Mouse (Mus musculus) midbrain, postnatal 0 days (tissue): ENCODE measurements around the gene Maff. TPM values are rescaled to one million over a fixed set of nuclear protein-coding genes. Genes with fewer than 3 reads are reported as not detected.

Experiments used
- ATAC-seq: fragments of 200-750 bp; cut with Nextera tagmentation; 2 replicates; pipeline ENCODE4 v1.8.0; 2017; ENCODE audit warnings: moderate number of reproducible peaks, mild to moderate bottlenecking, moderate TSS enrichment, moderate library complexity; ENCODE audit not compliant: low FRiP score
- DNase-seq: peaks from one replicate; pipeline ENCODE4 v3.0.0-alpha.2; 2015; ENCODE audit warnings: low spot score
- H3K27ac ChIP-seq: fragments of 300-500 bp; sonication (generic); 2 replicates; pipeline ENCODE4 v1.5.1; 2014; ENCODE audit warnings: low read depth, mild to moderate bottlenecking, low read length, mixed read lengths
- H3K27me3 ChIP-seq: fragments of 300-500 bp; sonication (generic); 2 replicates; pipeline ENCODE4 v1.6.1; 2014; ENCODE audit warnings: low read length, control low read depth, mixed read lengths; ENCODE audit not compliant: insufficient read depth
- H3K36me3 ChIP-seq: fragments of 300-500 bp; sonication (generic); 2 replicates; pipeline ENCODE4 v1.6.1; 2014; ENCODE audit warnings: low read length, control low read depth, mixed read lengths; ENCODE audit not compliant: insufficient read depth
- H3K4me1 ChIP-seq: fragments of 300-500 bp; sonication (generic); 2 replicates; pipeline ENCODE4 v1.6.1; 2014; ENCODE audit warnings: mild to moderate bottlenecking, control low read depth, antibody characterized with exemption, low read length, mixed read lengths; ENCODE audit not compliant: insufficient read depth
- H3K4me2 ChIP-seq: fragments of 300-500 bp; sonication (generic); 2 replicates; pipeline ENCODE4 v1.6.1; 2014; ENCODE audit warnings: low read depth, mild to moderate bottlenecking, low read length, mixed read lengths; ENCODE audit not compliant: poor library complexity, severe bottlenecking
- H3K4me3 ChIP-seq: fragments of 300-500 bp; sonication (generic); 2 replicates; pipeline ENCODE4 v1.5.1; 2014; ENCODE audit warnings: low read depth, mild to moderate bottlenecking, low read length, moderate library complexity
- H3K9ac ChIP-seq: fragments of 300-500 bp; sonication (generic); replicated peaks from 2 replicates; pipeline ENCODE4 v1.6.1; 2014; ENCODE audit warnings: mild to moderate bottlenecking, low read length, moderate library complexity, mixed read lengths; ENCODE audit not compliant: poor library complexity, severe bottlenecking
- H3K9me3 ChIP-seq: fragments of 300-500 bp; sonication (generic); 2 replicates; pipeline ENCODE4 v1.6.1; 2016; ENCODE audit warnings: low read length, control low read depth
- CTCF ChIP-seq: IDR thresholded peaks from 2 replicates; pipeline ENCODE4 v1.5.1; 2016; ENCODE audit warnings: antibody characterized with exemption, mild to moderate bottlenecking
- WGBS: fragments of 180-500 bp; shearing (Covaris S2); extraction: QIAGEN DNeasy Blood & Tissue Kit; methylation state at CpG from one replicate; pipeline ENCODE4 v1.1.7; 2014; 5-methylcytosine and 5-hydroxymethylcytosine counted together
- polyA plus RNA-seq: library from polyadenylated mRNA; unstranded; fragments of >200 nt; fragmentation: Nextera tagmentation; extraction: Ambion mirVana; gene quantifications from 2 replicates; pipeline ENCODE4 v1.2.1, GENCODE M21; 2015
- total RNA-seq: library from RNA; depleted of rRNA; stranded (reverse); fragments of >200 nt; gene quantifications from 2 replicates; pipeline ENCODE4 v1.2.3, GENCODE M21; 2014

Maff gene
- total and polyA plus RNA-seq, 2 experiments from 2014 or later, result 1.2 to 5.4 TPM

GRCm38 (mm10) chr15:79328939-79329275 is 17.5 kb upstream of the Maff start:
- WGBS, result 94% methylated on average over 4 of the region's 4 CpGs
- Histone ChIP-seq H3K4me2 (peak overlapping the region; percentile 78; the same call in 1 of the 2 replicates), H3K36me3 (no peaks in the 10 kb centered on the region), H3K9me3 (no peaks in the 10 kb centered on the region), H3K27me3 (no peaks in the 10 kb centered on the region), H3K27ac (no peak overlapping the region), H3K4me1 (0 out of 2 replicates have a peak, but pooled peaks cover 6% of the 10 kb centered on the region), H3K9ac (no peak overlapping the region), H3K4me3 (no peak overlapping the region)
- no peak for DNase-seq
- no peak for ATAC-seq
- no peak; the same call in 1 of the 2 replicates for TF ChIP-seq CTCF

DNA sequence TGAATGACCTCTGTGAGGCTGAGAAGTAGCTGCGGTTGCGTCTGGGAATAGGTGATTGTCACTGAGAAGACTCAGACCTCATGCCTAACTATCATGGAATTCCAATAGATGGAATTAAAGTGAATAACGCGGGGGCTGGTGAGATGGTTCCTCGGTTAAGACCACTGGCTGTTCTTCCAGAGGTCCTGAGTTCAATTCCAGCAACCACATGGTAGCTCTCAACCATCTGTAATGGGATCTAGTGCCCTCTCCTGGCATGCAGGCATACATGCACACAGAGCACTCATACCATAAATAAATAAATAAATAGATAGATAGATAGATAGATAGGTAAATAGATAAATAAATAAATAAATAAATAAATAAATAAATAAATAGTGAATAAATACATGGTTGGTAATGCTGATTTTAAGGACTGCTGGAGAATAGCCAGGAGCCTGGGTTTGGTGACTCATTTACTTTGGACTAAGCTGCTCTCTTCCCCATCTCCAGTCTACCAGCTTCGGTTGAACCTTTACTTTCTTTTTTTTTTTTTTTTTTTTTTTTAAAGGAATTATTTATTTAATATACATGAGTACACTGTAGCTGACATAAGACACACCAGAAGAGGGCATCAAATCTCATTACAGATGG is 17.0 kb upstream of the Maff start:
- no peak for ATAC-seq
- H3K36me3 ChIP-seq, result no peaks in the 10 kb centered on the region
- H3K27me3 ChIP-seq, result no peaks in the 10 kb centered on the region
- no peak overlapping the region for H3K27ac ChIP-seq
- H3K9me3 ChIP-seq, result no peaks in the 10 kb centered on the region
- peak; percentile 32; the same call in 1 of the 2 replicates for TF ChIP-seq CTCF
- 95% methylated on average over 6 of the region's 6 CpGs for WGBS
- H3K9ac ChIP-seq, result no peak overlapping the region
- H3K4me1 ChIP-seq, result 0 out of 2 replicates have a peak, but pooled peaks cover 6% of the 10 kb centered on the region
- no peak overlapping the region for H3K4me3 ChIP-seq
- no peak overlapping the region for H3K4me2 ChIP-seq
- no peak for DNase-seq

DNA sequence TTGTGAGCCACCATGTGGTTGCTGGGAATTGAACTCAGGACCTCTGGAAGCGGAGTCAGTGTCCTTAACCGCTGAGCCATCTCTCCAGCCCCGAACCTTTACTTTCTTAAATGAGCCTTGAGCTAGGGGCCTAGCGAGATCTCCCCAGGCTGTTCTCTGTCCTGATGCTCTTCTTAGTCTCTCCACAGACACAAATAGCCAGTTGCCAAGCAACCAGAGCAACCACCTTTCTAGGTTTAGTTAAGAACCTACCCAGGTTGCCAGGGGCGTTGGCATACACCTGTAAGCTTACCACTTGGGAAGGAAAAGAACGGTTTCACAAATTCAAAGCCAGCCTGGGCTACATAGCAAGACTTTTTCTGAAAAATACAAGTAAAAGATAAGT is 16.4 kb upstream of the Maff start:
- H3K9me3 ChIP-seq, result no peaks in the 10 kb centered on the region
- WGBS, result 83% methylated on average over 6 of the region's 6 CpGs
- no peak for DNase-seq
- H3K4me1 ChIP-seq, result 0 out of 2 replicates have a peak, but pooled peaks cover 6% of the 10 kb centered on the region
- ATAC-seq, result no peak
- H3K27ac ChIP-seq, result no peak overlapping the region
- H3K4me2 ChIP-seq, result no peak overlapping the region
- no peaks in the 10 kb centered on the region for H3K27me3 ChIP-seq
- no peaks in the 10 kb centered on the region for H3K36me3 ChIP-seq
- no peak for TF ChIP-seq CTCF
- no peak overlapping the region for H3K9ac ChIP-seq
- H3K4me3 ChIP-seq, result no peak overlapping the region

GRCm38 (mm10) chr15:79330521-79330920 is 15.9 kb upstream of the Maff start:
- ATAC-seq (no peak), DNase-seq (no peak)
- no peak for TF ChIP-seq CTCF
- 69% methylated on average over 4 of the region's 4 CpGs for WGBS
- H3K4me3 ChIP-seq, result no peak overlapping the region
- 0 out of 2 replicates have a peak, but pooled peaks cover 3% of the 10 kb centered on the region for H3K4me1 ChIP-seq
- no peak overlapping the region for H3K4me2 ChIP-seq
- H3K27me3 ChIP-seq, result no peaks in the 10 kb centered on the region
- H3K27ac ChIP-seq, result no peak overlapping the region
- H3K36me3 ChIP-seq, result no peaks in the 10 kb centered on the region
- H3K9me3 ChIP-seq, result no peaks in the 10 kb centered on the region
- no peak overlapping the region for H3K9ac ChIP-seq

- no peak overlapping the region for H3K9ac ChIP-seq
- H3K4me2 ChIP-seq, result no peak overlapping the region
- ATAC-seq (no peak), DNase-seq (no peak)
- H3K9me3 ChIP-seq, result no peaks in the 10 kb centered on the region
- WGBS, result 81% methylated on average over 4 of the region's 4 CpGs
- H3K36me3 ChIP-seq, result no peaks in the 10 kb centered on the region
- H3K4me1 ChIP-seq, result no peaks in the 10 kb centered on the region
- TF ChIP-seq CTCF, result no peak
- no peak overlapping the region for H3K4me3 ChIP-seq
- H3K27me3 ChIP-seq, result no peaks in the 10 kb centered on the region
- no peak overlapping the region for H3K27ac ChIP-seq
Measured at GRCm38 (mm10) chr15:79333409-79333808, 13.0 kb upstream of the Maff start.

DNA sequence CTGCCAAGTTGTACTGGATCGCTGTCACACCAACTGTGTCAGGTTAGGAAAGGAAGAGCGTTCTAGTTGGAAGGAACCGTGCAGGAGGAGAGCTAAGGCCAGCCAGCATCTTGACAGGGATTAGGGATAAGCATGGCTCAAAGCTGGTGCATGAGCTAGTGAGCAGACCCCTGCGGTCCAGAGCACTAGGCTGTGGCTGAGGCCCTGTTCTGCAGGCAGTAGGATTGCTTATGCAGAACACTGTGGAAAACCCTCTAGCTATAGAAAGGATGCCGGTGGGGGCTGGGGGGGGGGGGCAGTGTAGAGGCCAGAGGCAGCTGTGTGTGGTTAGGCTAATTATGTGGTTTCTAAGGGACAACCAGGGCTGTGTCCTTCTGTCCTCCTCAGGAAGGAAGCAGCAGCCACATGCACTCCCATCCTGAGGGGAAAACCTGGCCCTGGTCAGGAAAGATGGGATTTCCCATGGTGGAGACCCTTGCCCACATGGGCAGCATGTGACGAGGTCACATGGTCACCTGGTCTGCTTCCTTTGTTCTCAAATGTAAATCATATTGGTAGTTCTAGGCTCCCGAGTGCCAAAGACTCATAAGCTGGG is 11.3 kb upstream of the Maff start:
- Histone ChIP-seq H3K27ac (no peak overlapping the region), H3K4me2 (no peak overlapping the region), H3K4me1 (no peaks in the 10 kb centered on the region), H3K4me3 (no peak overlapping the region), H3K27me3 (no peaks in the 10 kb centered on the region), H3K9me3 (no peaks in the 10 kb centered on the region), H3K9ac (no peak overlapping the region), H3K36me3 (no peaks in the 10 kb centered on the region)
- ATAC-seq (no peak), DNase-seq (no peak)
- TF ChIP-seq CTCF, result no peak
- 41% methylated on average over 7 of the region's 7 CpGs for WGBS
